Mouse (Mus musculus) ovary, adult 2 months (tissue): ENCODE measurements around the gene Vps13a. TPM values are rescaled to one million over a fixed set of nuclear protein-coding genes. Genes with fewer than 3 reads are reported as not detected.

Source experiments
- polyA plus RNA-seq: library from polyadenylated mRNA; depleted of rRNA; stranded (reverse); fragments of >200 nt; gene quantifications from 2 replicates; pipeline ENCODE4 v1.2.3, GENCODE M21; 2012; rRNA removed

Gene Vps13a
- 1.0 and 1.5 TPM in 2 replicates for polyA plus RNA-seq

GRCm38 (mm10) chr19:16780790-16781384, at the start of gene Vps13a:
Vps13a (minus strand) TSS chr19:16780933.

Other genes with a start within 250 kb of the Vps13a start
- not detected in 2 replicates for gene Foxb2, start 92.9 kb upstream of the Vps13a start, polyA plus RNA-seq
- gene Prune2, start 175.2 kb upstream of the Vps13a start, polyA plus RNA-seq, result 1.7 and 2.6 TPM in 2 replicates